Mouse (Mus musculus) hindbrain, embryonic 11.5 days (tissue): ENCODE data around the gene P2rx1. TPM values are rescaled to one million over a fixed set of nuclear protein-coding genes. Genes with fewer than 3 reads are reported as not detected.

Source experiments
- ATAC-seq: fragments of 200-750 bp; cut with Nextera tagmentation; 2 replicates; pipeline ENCODE4 v1.8.0; 2017; ENCODE audit warnings: mild to moderate bottlenecking, moderate TSS enrichment, moderate library complexity; ENCODE audit not compliant: low FRiP score
- DNase-seq: peaks from one replicate; pipeline ENCODE4 v3.0.0-alpha.2; 2015; ENCODE audit warnings: low spot score
- H3K27ac ChIP-seq: fragments of 300-500 bp; sonication (generic); 2 replicates; pipeline ENCODE4 v1.5.1; 2014; ENCODE audit warnings: mild to moderate bottlenecking, low read depth, low read length
- H3K27me3 ChIP-seq: fragments of 300-500 bp; sonication (generic); 2 replicates; pipeline ENCODE4 v1.6.1; 2014; ENCODE audit warnings: mild to moderate bottlenecking, low read length, moderate library complexity, mixed read lengths; ENCODE audit not compliant: control insufficient read depth, insufficient read depth
- H3K36me3 ChIP-seq: fragments of 300-500 bp; sonication (generic); 2 replicates; pipeline ENCODE4 v1.6.1; 2014; ENCODE audit warnings: mild to moderate bottlenecking, low read length, moderate library complexity, mixed read lengths; ENCODE audit not compliant: control insufficient read depth, insufficient read depth
- H3K4me1 ChIP-seq: fragments of 300-500 bp; sonication (generic); replicated peaks from 2 replicates; pipeline ENCODE4 v1.6.1; 2014; ENCODE audit warnings: low read length, mixed read lengths; ENCODE audit not compliant: control insufficient read depth, insufficient read depth
- H3K4me2 ChIP-seq: fragments of 300-500 bp; sonication (generic); replicated peaks from 2 replicates; pipeline ENCODE4 v1.6.1; 2014; ENCODE audit warnings: mild to moderate bottlenecking, low read depth, low read length
- H3K4me3 ChIP-seq: fragments of 300-500 bp; sonication (generic); 2 replicates; pipeline ENCODE4 v1.5.1; 2014; ENCODE audit warnings: low read depth, low read length
- H3K9ac ChIP-seq: fragments of 300-500 bp; sonication (generic); 2 replicates; pipeline ENCODE4 v1.6.1; 2014; ENCODE audit warnings: low read depth, low read length
- H3K9me3 ChIP-seq: fragments of 300-500 bp; sonication (generic); 2 replicates; pipeline ENCODE4 v1.6.1; 2016; ENCODE audit warnings: low read length; ENCODE audit not compliant: control insufficient read depth
- WGBS: fragments of 180-500 bp; shearing (Covaris S2); extraction: QIAGEN DNeasy Blood & Tissue Kit; methylation state at CpG from one replicate; pipeline ENCODE4 v1.1.7; 2014; 5-methylcytosine and 5-hydroxymethylcytosine counted together
- polyA plus RNA-seq: library from polyadenylated mRNA; unstranded; fragments of >200 nt; fragmentation: Nextera tagmentation; extraction: Ambion mirVana; gene quantifications from 2 replicates; pipeline ENCODE4 v1.2.1, GENCODE M21; 2014

P2rx1 gene
- polyA plus RNA-seq, 1 experiment from 2014 or later: 2.4 TPM

GRCm38 (mm10) chr11:73059630-73060029 lies 60.7 kb downstream of the P2rx1 start:
- no peak overlapping the region for H3K27ac ChIP-seq
- H3K4me3 ChIP-seq: no peak overlapping the region
- no peak for DNase-seq
- no peaks in the 10 kb centered on the region for H3K27me3 ChIP-seq
- no peak for ATAC-seq
- WGBS: 91% methylated on average over 3 of the region's 3 CpGs
- H3K36me3 ChIP-seq: no peaks in the 10 kb centered on the region
- no peaks in the 10 kb centered on the region for H3K4me1 ChIP-seq
- no peak overlapping the region for H3K9ac ChIP-seq
- no peaks in the 10 kb centered on the region for H3K9me3 ChIP-seq
- H3K4me2 ChIP-seq: no peak overlapping the region

- no peak overlapping the region for H3K4me3 ChIP-seq
- no peak for ATAC-seq
- 0 out of 2 replicates have a peak, but pooled peaks cover 3% of the 10 kb centered on the region for H3K36me3 ChIP-seq
- WGBS: 94% methylated on average over 3 of the region's 3 CpGs
- H3K9ac ChIP-seq: no peak overlapping the region
- no peaks in the 10 kb centered on the region for H3K4me1 ChIP-seq
- H3K27me3 ChIP-seq: no peaks in the 10 kb centered on the region
- no peak for DNase-seq
- H3K9me3 ChIP-seq: no peaks in the 10 kb centered on the region
- no peak overlapping the region for H3K27ac ChIP-seq
- no peak overlapping the region for H3K4me2 ChIP-seq
These were observed 62.5 kb downstream of the P2rx1 start for GRCm38 (mm10) chr11:73061413-73061812.

Other genes with a start within 250 kb of the P2rx1 start
- 3.4 and 4.5 TPM in 2 replicates for gene Cyb5d2, start 203.0 kb upstream of the P2rx1 start, polyA plus RNA-seq
- gene Zzef1, start 202.9 kb upstream of the P2rx1 start, polyA plus RNA-seq: 8.0 and 14.0 TPM in 2 replicates
- gene Atp2a3, start 37.9 kb upstream of the P2rx1 start, polyA plus RNA-seq: 0.68 and 1.4 TPM in 2 replicates
- 3.7 and 4.4 TPM in 2 replicates for gene Camkk1, start 19.9 kb downstream of the P2rx1 start, polyA plus RNA-seq
- gene Ncbp3, start 48.7 kb downstream of the P2rx1 start, polyA plus RNA-seq: 12.0 and 12.5 TPM in 2 replicates
- gene Itgae, start 91.5 kb downstream of the P2rx1 start, polyA plus RNA-seq: 0.15 and 0.20 TPM in 2 replicates
- gene Haspin, start 139.2 kb downstream of the P2rx1 start, polyA plus RNA-seq: 13.9 and 14.2 TPM in 2 replicates
- gene P2rx5, start 161.3 kb downstream of the P2rx1 start, polyA plus RNA-seq: 0.45 TPM in 2 replicates
- gene Emc6, start 177.9 kb downstream of the P2rx1 start, polyA plus RNA-seq: 132 and 134 TPM in 2 replicates
- gene Tax1bp3, start 178.0 kb downstream of the P2rx1 start, polyA plus RNA-seq: 221 and 223 TPM in 2 replicates
- gene Ctns, start 199.9 kb downstream of the P2rx1 start, polyA plus RNA-seq: 19.1 and 25.2 TPM in 2 replicates
- gene Shpk, start 200.4 kb downstream of the P2rx1 start, polyA plus RNA-seq: 0.99 and 1.2 TPM in 2 replicates
- gene Trpv1, start 235.2 kb downstream of the P2rx1 start, polyA plus RNA-seq: 0.13 TPM in 1 of 2 replicates, not detected in the other